Mouse (Mus musculus) urinary bladder, postnatal 4 days (tissue): ENCODE measurements around the gene 1810030O07Rik.
"Not testable (repeated sequence)": the region's sequence is repeated elsewhere in the genome, so short reads cannot be mapped to it uniquely, and the experiment has no call there.

Source experiments
- DNase-seq, 2 experiments: peaks; one replicate each; pipeline ENCODE4 v3.0.0; 2021 to 2022; ENCODE audit warnings: low spot score in 2 of 2

The 1810030O07Rik gene

DNA sequence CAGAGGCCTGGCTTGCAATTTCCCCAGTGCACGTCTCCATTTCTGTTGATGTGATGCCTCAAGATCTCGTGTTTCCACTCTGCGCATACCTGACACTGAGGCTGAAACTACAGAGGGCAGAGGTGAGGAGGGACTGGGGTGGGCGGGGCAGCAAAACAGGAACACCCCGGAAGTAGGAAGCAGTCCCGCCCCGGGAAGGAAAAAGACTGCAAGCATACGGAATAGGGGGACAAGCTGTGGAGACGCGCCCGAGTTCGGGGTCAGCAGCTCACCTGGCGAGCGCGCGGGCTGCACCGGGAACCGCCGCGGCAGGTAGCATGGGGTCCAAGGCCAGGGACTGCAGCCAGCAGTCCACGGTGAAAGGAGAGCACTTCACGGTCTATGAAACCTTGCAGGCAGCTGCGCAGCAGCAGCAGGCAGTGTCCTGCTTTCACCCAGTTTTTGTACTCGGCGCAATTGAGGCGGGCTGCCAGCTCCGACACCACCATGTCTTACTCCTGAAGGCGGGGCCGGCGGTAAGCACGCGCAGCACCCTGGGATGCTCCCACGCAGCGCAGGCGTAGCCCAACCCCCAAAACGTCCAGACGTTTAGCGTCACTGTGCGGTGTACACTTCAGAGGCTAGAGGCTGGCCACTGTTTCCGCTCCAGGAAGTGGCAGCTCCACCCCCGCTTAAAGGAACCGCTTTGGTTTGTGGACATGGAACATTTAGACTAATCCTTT, at the start of gene 1810030O07Rik:
Gene 1810030O07Rik, minus strand, starts transcription at position 615 of the 722 bp plus-strand sequence.
- peak; percentile 82 to 86 for DNase-seq

DNA sequence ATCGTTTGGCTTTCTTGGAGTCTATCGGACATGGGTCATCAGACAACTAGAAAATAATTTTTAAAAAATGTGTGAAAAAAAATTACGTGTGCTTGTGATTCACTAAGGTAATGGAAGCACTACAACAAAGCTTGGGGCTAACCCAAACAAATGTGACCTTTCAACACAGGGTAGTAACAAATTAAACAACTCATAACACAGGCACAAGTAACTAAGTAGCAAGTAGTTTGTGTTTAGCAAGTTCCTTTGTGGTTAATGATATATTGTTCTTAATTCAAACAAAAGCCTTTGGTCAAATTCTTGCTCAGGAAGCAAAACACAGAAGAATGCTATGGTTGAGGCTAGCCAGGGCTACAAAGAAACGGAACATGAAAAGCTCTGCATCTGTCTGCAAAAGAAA, 42.6 kb upstream of the 1810030O07Rik start:
- no peak for DNase-seq

DNA sequence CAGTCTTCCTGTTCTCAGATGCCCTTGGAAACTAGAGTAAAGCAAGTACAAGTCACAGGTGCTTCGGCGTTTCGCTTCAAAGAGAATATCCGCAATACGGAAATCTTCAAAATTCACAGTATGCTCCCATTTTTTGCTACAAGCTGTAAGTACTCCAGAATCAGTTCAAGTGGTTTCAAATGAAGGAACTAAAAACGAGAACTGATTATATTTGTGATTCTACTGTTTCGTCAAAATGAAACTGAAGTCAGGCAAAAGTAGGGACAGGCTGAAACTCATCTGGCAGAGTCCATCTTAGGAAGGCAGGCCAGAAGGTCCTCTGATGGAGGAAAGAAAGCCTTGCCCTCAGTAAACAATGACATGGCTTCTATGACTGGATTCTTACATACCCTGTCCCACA, 40.3 kb upstream of the 1810030O07Rik start:
- DNase-seq = no peak

DNA sequence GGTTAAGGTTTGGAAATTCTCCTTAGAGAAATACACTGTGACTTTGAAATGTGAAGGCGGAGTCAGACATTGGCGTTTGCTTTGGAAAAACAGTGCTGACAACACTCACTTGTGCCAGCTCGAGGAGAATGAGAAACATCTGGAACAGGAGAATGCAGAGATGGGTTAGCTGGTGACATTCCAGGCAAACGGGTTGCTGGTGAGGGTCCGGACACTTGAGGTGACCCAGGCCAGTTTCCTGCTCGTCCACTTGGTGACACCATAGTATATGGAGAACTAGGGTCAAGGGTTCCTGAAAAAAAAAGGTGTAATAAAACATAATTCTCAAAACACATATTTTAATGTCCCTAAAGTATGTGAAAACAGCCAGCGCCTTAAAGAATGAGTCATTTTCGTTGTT, 13.4 kb upstream of the 1810030O07Rik start:
- DNase-seq = no peak

DNA sequence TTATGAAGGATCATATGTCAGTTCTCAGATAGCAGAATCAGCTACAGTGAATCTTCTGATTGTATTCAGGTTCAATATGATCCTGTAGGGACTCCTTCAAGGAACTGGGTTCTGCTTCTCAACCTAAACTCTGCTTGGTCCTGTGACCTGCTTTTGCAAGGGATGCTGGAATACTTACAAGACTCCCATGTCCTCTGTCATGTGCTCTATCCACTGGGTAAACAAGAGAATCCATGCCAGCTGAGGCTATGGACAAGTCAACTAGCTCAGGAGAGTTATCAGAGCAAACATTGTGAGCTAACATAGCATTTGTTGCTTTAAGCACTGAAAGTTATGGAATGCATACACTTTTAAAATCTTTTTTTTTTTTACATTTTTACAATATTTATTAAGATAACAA, 12.6 kb upstream of the 1810030O07Rik start:
- no peak for DNase-seq

DNA sequence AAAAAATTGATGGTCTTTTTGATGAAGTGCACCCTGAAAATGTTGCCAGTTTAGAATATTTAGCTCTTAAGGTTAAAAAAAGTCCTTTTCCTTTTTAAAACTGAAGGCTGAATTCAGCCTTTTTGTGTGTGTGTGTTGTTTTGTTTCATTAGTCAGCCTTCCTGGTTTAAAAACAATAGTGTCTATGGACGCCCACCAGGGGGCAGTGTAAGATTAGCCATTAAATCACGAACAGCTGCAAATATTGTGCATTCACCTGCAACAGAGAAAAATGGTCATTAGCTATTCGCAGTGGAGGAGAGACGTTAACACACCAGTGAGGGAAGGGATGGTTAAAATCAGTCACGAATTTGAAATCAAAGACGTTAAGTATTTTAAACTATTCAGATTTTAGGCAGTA, 3.9 kb upstream of the 1810030O07Rik start:
- DNase-seq = peak in 1 of 2 experiments; percentile 22

DNA sequence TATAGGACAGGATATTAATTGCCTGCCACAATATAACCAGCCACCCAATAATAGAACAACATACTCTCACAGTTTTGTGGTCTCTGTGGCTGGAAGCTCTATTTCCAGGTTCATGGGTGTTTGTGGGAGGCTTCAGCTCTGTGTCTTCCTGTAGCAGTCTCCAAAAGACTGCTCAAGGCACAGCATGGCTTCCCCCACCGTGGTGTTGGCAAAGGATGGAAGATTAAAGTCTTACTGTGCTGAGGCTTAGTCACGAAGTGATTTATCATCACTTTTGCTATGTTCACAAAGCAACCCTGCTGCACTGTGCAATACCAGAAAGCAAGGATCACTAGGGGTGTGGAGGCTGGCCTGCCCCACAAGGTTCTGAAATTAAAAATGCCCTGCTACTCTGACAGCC, 19.6 kb downstream of the 1810030O07Rik start:
- no peak for DNase-seq

DNA sequence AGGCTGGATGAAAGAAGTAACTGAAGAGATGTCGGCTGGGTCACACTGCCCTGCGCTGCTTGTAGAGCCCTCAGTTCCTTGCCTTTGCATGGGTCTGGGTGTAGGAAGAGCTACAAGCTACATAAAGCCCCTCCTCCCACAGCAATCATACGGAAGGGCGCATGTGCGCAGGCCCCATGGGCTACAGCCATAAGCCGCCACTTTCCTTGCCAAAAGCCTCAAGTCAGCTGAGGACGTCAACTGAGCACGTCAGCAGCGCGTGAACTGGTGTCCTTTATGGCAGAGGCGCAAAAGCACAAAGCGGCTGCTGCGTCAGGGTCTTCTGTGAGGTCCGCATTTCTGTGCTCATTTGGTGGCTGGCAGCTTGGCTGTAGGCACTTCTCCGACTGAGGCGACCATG, 21.6 kb downstream of the 1810030O07Rik start:
- no peak for DNase-seq

DNA sequence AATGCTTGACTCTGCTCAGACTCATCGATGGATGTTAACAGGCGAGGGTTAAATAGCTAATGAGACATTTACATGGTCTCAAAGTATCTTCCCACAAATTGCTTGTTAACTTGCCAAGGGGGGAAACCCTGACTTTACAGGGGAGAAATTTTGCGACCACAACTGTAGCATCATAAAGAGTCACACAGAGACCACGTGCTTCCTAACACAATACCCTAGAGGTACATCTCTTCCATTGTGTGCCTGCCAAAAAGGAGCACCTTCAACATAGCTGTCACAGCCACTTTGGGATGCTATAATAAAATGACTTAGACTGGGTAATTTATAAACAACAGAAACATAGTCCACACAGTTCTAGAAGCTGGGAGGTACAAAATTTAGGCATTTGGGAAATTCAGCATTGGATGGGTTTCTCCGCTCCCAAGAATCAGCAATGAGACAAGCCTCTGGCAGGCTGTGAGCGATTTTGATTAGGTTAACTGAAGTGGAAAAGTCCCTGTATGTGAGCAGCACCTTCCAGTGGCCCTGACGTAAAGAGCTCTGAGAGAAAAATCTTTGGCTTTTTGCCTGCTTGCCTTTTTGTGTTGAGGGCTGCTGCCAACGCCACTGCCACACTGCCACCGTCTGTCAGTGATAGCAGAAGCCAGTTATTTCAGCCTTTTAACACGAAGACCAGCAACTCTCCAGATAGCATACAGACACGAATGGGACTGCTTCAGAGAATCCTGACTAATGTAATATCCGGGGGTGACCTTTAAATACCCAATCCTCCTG, 27.8 kb downstream of the 1810030O07Rik start:
- no peak for DNase-seq

DNA sequence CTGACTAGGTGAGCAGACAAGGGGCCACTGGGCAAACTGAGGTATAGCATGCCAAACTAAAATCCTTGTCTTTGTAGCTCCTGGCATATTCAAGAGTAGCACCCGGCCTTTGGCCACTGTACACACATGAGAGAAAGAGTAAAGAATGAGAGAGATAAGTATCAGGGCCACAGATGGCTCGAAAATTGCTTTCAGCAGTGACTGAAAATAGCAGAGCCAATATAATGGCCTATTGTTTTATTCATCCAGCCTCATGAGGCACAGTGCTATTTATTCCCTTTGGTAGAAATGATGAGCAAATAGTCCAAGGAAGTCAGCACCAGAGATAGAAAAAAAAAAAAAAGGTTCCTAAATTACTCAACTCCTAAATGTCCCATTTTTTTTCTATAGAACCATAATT, 28.5 kb downstream of the 1810030O07Rik start:
- DNase-seq = no peak

DNA sequence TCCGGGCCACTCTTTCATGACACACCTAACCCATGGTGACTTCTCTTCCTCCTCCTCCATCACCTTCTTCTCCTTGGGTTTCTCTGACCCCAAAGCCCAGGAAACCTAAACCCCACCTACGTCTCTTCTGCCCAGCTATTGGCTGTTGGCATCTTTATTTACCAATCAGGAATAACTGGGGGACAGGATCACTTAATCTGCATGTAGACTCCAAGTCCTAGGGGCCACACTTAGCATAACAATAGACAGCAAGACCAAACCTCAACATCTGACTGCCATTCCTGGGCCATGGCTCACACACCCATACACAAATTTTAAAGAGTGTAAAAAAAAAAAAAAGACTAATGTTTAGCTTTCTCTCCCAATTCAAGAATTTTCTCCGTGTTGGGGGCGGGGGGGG, 48.3 kb downstream of the 1810030O07Rik start:
- no peak for DNase-seq

DNA sequence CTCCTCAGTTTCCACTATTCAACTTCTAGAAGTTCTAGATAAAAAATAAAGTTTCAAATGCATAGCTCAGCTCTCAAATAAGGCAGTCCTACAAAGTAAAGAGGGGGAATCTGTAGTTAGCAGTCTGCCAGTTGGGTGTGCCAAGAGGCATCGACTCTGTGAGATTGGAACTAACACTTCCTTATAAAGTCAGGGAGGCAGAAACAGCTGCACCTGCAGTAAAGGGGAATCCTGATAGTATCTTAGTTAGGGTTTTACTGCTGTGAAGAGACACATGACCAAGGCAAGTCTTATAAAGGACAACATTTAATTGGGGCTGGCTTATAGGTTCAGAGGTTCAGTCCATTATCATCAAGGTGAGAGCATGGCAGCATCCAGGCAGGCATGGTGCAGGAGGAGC, 61.1 kb downstream of the 1810030O07Rik start:
- not testable (repeated sequence) for DNase-seq

DNA sequence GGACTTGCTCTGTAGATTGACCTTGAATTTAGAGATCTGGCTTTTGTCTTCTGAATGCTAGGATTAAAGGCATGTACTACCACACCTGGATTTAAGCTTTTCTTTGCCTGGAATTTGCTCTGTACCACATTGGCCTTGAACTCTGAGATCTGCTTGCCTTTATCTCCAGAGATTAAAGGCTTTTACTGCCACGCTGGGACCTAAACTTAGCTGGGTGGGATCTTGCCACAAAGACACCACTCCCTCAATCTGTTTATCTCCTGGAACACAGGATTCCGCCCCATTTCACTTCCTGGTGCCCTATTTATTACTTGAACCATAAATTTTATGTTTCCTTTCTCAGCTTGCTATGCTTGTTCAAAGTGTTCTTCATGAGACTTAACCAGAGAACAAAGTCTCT, 62.3 kb downstream of the 1810030O07Rik start:
- no peak for DNase-seq

DNA sequence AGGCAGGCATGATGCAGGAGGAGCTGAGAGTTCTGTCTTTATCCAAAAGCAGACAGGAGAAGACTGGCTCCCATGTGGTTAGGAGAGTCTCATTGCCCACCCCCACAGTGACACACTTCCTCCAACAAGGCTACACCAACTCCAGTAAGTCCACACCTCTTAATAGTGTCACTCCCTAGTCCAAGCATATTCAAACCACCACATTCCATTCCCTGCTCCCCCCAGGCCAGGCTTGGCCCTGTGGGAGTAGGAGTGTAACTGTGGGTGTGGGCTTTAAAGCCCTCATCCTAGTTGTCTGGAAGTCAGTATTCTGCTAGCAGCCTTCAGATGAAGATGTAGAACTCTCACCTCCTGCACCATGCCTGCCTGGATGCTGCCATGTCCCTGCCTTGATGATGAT, 62.9 kb downstream of the 1810030O07Rik start:
- DNase-seq = not testable (repeated sequence)
